Mouse (Mus musculus) kidney, postnatal 0 days (tissue): ENCODE results near the gene Hepacam2. TPM values are rescaled to one million over a fixed set of nuclear protein-coding genes. Genes with fewer than 3 reads are reported as not detected.
"Not testable (repeated sequence)": the region's sequence is repeated elsewhere in the genome, so short reads cannot be mapped to it uniquely, and the experiment has no call there.

Experiments used
- ATAC-seq: fragments of 200-750 bp; cut with Nextera tagmentation; replicated peaks from 2 replicates; pipeline ENCODE4 v1.8.0; 2017; ENCODE audit warnings: low read depth, moderate number of reproducible peaks, moderate TSS enrichment, moderate library complexity; ENCODE audit not compliant: low FRiP score
- DNase-seq: peaks from one replicate; pipeline ENCODE4 v3.0.0-alpha.2; 2016; ENCODE audit warnings: low spot score
- H3K27ac ChIP-seq: fragments of 300-500 bp; sonication (generic); 2 replicates; pipeline ENCODE4 v1.5.1; 2014; ENCODE audit warnings: mild to moderate bottlenecking
- H3K27me3 ChIP-seq: fragments of 300-500 bp; sonication (generic); 2 replicates; pipeline ENCODE4 v1.6.1; 2014; ENCODE audit warnings: low read length, mixed read lengths; ENCODE audit not compliant: insufficient read depth
- H3K36me3 ChIP-seq: fragments of 300-500 bp; sonication (generic); 2 replicates; pipeline ENCODE4 v1.6.1; 2014; ENCODE audit warnings: low read length, mixed read lengths; ENCODE audit not compliant: insufficient read depth
- H3K4me1 ChIP-seq: fragments of 300-500 bp; sonication (generic); replicated peaks from 2 replicates; pipeline ENCODE4 v1.6.1; 2014; ENCODE audit warnings: antibody characterized with exemption, low read length, mixed read lengths; ENCODE audit not compliant: insufficient read depth
- H3K4me2 ChIP-seq: fragments of 300-500 bp; sonication (generic); 2 replicates; pipeline ENCODE4 v1.6.1; 2014; ENCODE audit warnings: mild to moderate bottlenecking, low read length, moderate library complexity, mixed read lengths
- H3K4me3 ChIP-seq: fragments of 300-500 bp; sonication (generic); replicated peaks from 2 replicates; pipeline ENCODE4 v1.5.1; 2014; ENCODE audit warnings: low read depth, low read length
- H3K9ac ChIP-seq: fragments of 300-500 bp; sonication (generic); 2 replicates; pipeline ENCODE4 v1.6.1; 2014; ENCODE audit warnings: low read depth, low read length
- H3K9me3 ChIP-seq: fragments of 300-500 bp; sonication (generic); replicated peaks from 2 replicates; pipeline ENCODE4 v1.6.1; 2016; ENCODE audit warnings: low read length, inconsistent platforms, mixed read lengths
- CTCF ChIP-seq: IDR thresholded peaks from 2 replicates; pipeline ENCODE4 v1.5.1; 2016; ENCODE audit warnings: antibody characterized with exemption, low read depth, mild to moderate bottlenecking, moderate library complexity
- WGBS: fragments of 180-500 bp; shearing (Covaris S2); extraction: QIAGEN DNeasy Blood & Tissue Kit; methylation state at CpG from one replicate; pipeline ENCODE4 v1.1.7; 2014; 5-methylcytosine and 5-hydroxymethylcytosine counted together
- polyA plus RNA-seq: library from polyadenylated mRNA; unstranded; fragments of >200 nt; fragmentation: Nextera tagmentation; extraction: Ambion mirVana; gene quantifications from 2 replicates; pipeline ENCODE4 v1.2.1, GENCODE M21; 2015

The Hepacam2 gene
- polyA plus RNA-seq, 1 experiment from 2014 or later = 9.6 TPM

GRCm38 (mm10) chr6:3454421-3454820 is 43.7 kb downstream of the Hepacam2 start:
- Histone ChIP-seq H3K4me1 (no peaks in the 10 kb centered on the region), H3K9ac (no peak overlapping the region), H3K36me3 (no peaks in the 10 kb centered on the region), H3K4me3 (no peak overlapping the region), H3K27me3 (no peaks in the 10 kb centered on the region), H3K9me3 (no peaks in the 10 kb centered on the region), H3K4me2 (no peak overlapping the region), H3K27ac (no peak overlapping the region)
- ATAC-seq = no peak
- no peak for DNase-seq
- WGBS = 34% methylated on average over 5 of the region's 5 CpGs
- no peak for TF ChIP-seq CTCF

GRCm38 (mm10) chr6:3447404-3447803 is 50.7 kb downstream of the Hepacam2 start:
- no peak overlapping the region for H3K4me2 ChIP-seq
- no peaks in the 10 kb centered on the region for H3K36me3 ChIP-seq
- no peaks in the 10 kb centered on the region for H3K27me3 ChIP-seq
- H3K4me1 ChIP-seq = no peaks in the 10 kb centered on the region
- H3K9me3 ChIP-seq = no peaks in the 10 kb centered on the region
- peak; percentile 100 for TF ChIP-seq CTCF
- DNase-seq (peak; percentile 81), ATAC-seq (peak; percentile 63; the same call in 1 of the 2 replicates)
- no peak overlapping the region for H3K9ac ChIP-seq
- H3K27ac ChIP-seq = no peak overlapping the region
- no peak overlapping the region for H3K4me3 ChIP-seq
- WGBS = 6% methylated on average over 5 of the region's 5 CpGs

- 24% methylated on average over 1 of the region's 1 CpGs for WGBS
- Histone ChIP-seq H3K9me3 (no peaks in the 10 kb centered on the region), H3K9ac (no peak overlapping the region), H3K27ac (no peak overlapping the region), H3K36me3 (no peaks in the 10 kb centered on the region), H3K4me3 (no peak overlapping the region), H3K4me2 (no peak overlapping the region), H3K27me3 (no peaks in the 10 kb centered on the region), H3K4me1 (no peaks in the 10 kb centered on the region)
- ATAC-seq = no peak
- no peak for DNase-seq
- TF ChIP-seq CTCF = peak; percentile 34; the same call in 1 of the 2 replicates
Observed at GRCm38 (mm10) chr6:3443905-3444304, 54.2 kb downstream of the Hepacam2 start.

GRCm38 (mm10) chr6:3436087-3436486 is 62.0 kb downstream of the Hepacam2 start:
- no peak overlapping the region for H3K4me3 ChIP-seq
- no peak for ATAC-seq
- H3K4me1 ChIP-seq = no peaks in the 10 kb centered on the region
- no peaks in the 10 kb centered on the region for H3K9me3 ChIP-seq
- H3K4me2 ChIP-seq = no peak overlapping the region
- H3K27me3 ChIP-seq = no peaks in the 10 kb centered on the region
- no peak overlapping the region for H3K27ac ChIP-seq
- TF ChIP-seq CTCF = no peak
- DNase-seq = no peak
- H3K36me3 ChIP-seq = no peaks in the 10 kb centered on the region
- H3K9ac ChIP-seq = no peak overlapping the region

- not testable (repeated sequence) for H3K9ac ChIP-seq, H3K4me1 ChIP-seq, H3K27me3 ChIP-seq, H3K9me3 ChIP-seq, H3K36me3 ChIP-seq, ATAC-seq, H3K4me2 ChIP-seq, DNase-seq, H3K27ac ChIP-seq, H3K4me3 ChIP-seq
- WGBS = 74% methylated on average over 2 of the region's 2 CpGs
Observed at GRCm38 (mm10) chr6:3430976-3431375, 67.1 kb downstream of the Hepacam2 start.

- H3K4me1 ChIP-seq = no peaks in the 10 kb centered on the region
- no peak overlapping the region for H3K9ac ChIP-seq
- H3K27ac ChIP-seq = no peak overlapping the region
- ATAC-seq (no peak), DNase-seq (no peak)
- TF ChIP-seq CTCF = no peak
- no peaks in the 10 kb centered on the region for H3K36me3 ChIP-seq
- 73% methylated on average over 1 of the region's 1 CpGs for WGBS
- H3K27me3 ChIP-seq = no peaks in the 10 kb centered on the region
- no peak overlapping the region for H3K4me3 ChIP-seq
- no peak overlapping the region for H3K4me2 ChIP-seq
- no peaks in the 10 kb centered on the region for H3K9me3 ChIP-seq
Observed at GRCm38 (mm10) chr6:3427047-3427446, 71.1 kb downstream of the Hepacam2 start.

GRCm38 (mm10) chr6:3425333-3425732 is 72.8 kb downstream of the Hepacam2 start:
- H3K9ac ChIP-seq, H3K4me1 ChIP-seq, H3K4me3 ChIP-seq, H3K36me3 ChIP-seq, H3K27ac ChIP-seq, DNase-seq, H3K9me3 ChIP-seq, H3K27me3 ChIP-seq, H3K4me2 ChIP-seq: not testable (repeated sequence)
- ATAC-seq = peak; percentile 93

- peak; percentile 83 for ATAC-seq
- H3K4me3 ChIP-seq, H3K4me1 ChIP-seq, H3K9ac ChIP-seq, H3K4me2 ChIP-seq, DNase-seq, H3K27me3 ChIP-seq, H3K36me3 ChIP-seq, H3K9me3 ChIP-seq, H3K27ac ChIP-seq: not testable (repeated sequence)
- WGBS = 22% methylated on average over 1 of the region's 4 CpGs
Observed at GRCm38 (mm10) chr6:3424613-3425277, 73.4 kb downstream of the Hepacam2 start.
